Mouse (Mus musculus): ENCODE data around the gene Tnip1. TPM values are rescaled to one million over a fixed set of nuclear protein-coding genes. Genes with fewer than 3 reads are reported as not detected.

Tnip1 gene
- 12.7 and 13.9 TPM in 2 replicates for polyA plus RNA-seq (2015; fragmentation: Nextera tagmentation; extraction: Ambion mirVana)

GRCm38 (mm10) chr11:54962810-54963209 lies at the start of gene Tnip1:
Gene Tnip1, minus strand, starts transcription at chr11:54962917.

GRCm38 (mm10) chr11:54902333-54903323 lies 60.1 kb downstream of the Tnip1 start, which contains the start of gene Gpx3:
Gene Gpx3, plus strand, starts transcription at chr11:54902453.

GRCm38 (mm10) chr11:54866119-54867048 lies 96.3 kb downstream of the Tnip1 start, which contains the start of gene Hint1:
Gene Hint1, plus strand, starts transcription at chr11:54866383.

Other genes with a start within 250 kb of the Tnip1 start
- 28.8 and 31.5 TPM in 2 replicates for gene Cdc42se2, start 175.2 kb downstream of the Tnip1 start, polyA plus RNA-seq (2015; fragmentation: Nextera tagmentation; extraction: Ambion mirVana)
- 4.5 and 4.9 TPM in 2 replicates for gene Lyrm7, start 102.0 kb downstream of the Tnip1 start, polyA plus RNA-seq (2015; fragmentation: Nextera tagmentation; extraction: Ambion mirVana)
- gene Hint1, start 96.5 kb downstream of the Tnip1 start, polyA plus RNA-seq (2015; fragmentation: Nextera tagmentation; extraction: Ambion mirVana), result 714 and 792 TPM in 2 replicates
- gene Gpx3, start 60.5 kb downstream of the Tnip1 start, polyA plus RNA-seq (2015; fragmentation: Nextera tagmentation; extraction: Ambion mirVana), result 68.5 and 70.7 TPM in 2 replicates
- 299 and 324 TPM in 2 replicates for gene Anxa6, start 70.5 kb upstream of the Tnip1 start, polyA plus RNA-seq (2015; fragmentation: Nextera tagmentation; extraction: Ambion mirVana)
- gene Ccdc69, start 115.2 kb upstream of the Tnip1 start, polyA plus RNA-seq (2015; fragmentation: Nextera tagmentation; extraction: Ambion mirVana), result 10.9 and 11.5 TPM in 2 replicates
- 69.1 and 70.9 TPM in 2 replicates for gene Gm2a, start 135.2 kb upstream of the Tnip1 start, polyA plus RNA-seq (2015; fragmentation: Nextera tagmentation; extraction: Ambion mirVana)
- gene Slc36a3, start 188.8 kb upstream of the Tnip1 start, polyA plus RNA-seq (2015; fragmentation: Nextera tagmentation; extraction: Ambion mirVana), result not detected in 2 replicates
- 0.11 and 0.25 TPM in 2 replicates for gene Slc36a2, start 222.2 kb upstream of the Tnip1 start, polyA plus RNA-seq (2015; fragmentation: Nextera tagmentation; extraction: Ambion mirVana)
- 1.1 and 1.4 TPM in 2 replicates for gene Slc36a1, start 241.4 kb upstream of the Tnip1 start, polyA plus RNA-seq (2015; fragmentation: Nextera tagmentation; extraction: Ambion mirVana)